Comparison of ENCODE assay signal across 27 mouse cellular contexts in the genomic region with DNA sequence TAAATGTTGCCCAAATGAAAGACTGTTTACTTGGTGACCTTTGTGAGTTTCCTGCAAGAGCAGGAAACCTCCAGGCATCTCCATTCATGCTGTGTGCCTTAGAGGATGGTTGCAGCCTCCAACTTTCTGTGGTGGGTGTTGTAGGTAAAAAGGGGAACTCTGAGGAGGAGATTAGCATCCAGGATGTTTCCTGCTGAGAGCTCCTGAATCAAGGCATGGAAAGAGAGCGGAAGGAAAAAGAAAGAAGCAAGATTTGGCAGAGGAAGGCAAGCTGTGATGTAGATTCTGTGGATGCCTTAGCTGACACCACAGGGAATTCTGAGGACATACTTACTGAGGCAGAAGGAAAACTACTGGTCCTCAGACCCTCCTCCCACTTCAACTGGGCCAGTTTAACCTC.
A peak's percentile ranks its signal among the peaks of the same experiment; 100 is the strongest.
DNase-seq lines count a peak whose midpoint lies in the region; ATAC-seq and TF ChIP-seq lines count a peak whose summit lies in the region.
"Had no signal": no experiment of that assay in that cellular context is flagged by ENCODE, and none has a peak within 500 bp of the region (broad histone marks: within the 10 kb centered on the region; RNA-seq: fewer than 3 reads in every experiment).

No protein-coding gene starts in this region.

- DNase-seq in frontal cortex, postnatal 25 days (ENCODE audit: low spot score in 2 of 2), result no peak
- peak; percentile 39 for DNase-seq in ES-E14 (ENCODE audit: low read depth, low spot score)
- peak; percentile 13 for DNase-seq in WW6 (ENCODE audit: low read depth, low spot score)
- peak; percentile 24 for DNase-seq in brain, adult 2 months (ENCODE audit: low read depth, low spot score)
- no peak for DNase-seq in gastrocnemius, postnatal 36 days
- DNase-seq in layer of hippocampus, postnatal 14 days (ENCODE audit: low spot score in 2 of 2), result no peak
- no peak for DNase-seq in cerebellum, adult 8-10 months
- DNase-seq: adrenal gland, adult 8-10 months; adrenal gland, postnatal 14 days; adrenal gland, postnatal 36 days; B cell, adult 2 months; cerebellum, adult 11 months; cerebellum, adult 18-20 months; cerebellum, adult 9-10 months; cerebellum, postnatal 10 days; cerebellum, postnatal 36 days; embryo, embryonic 11 days had no signal

- no peaks in the 10 kb centered on the region for H3K9me3 ChIP-seq in ES-E14 (ENCODE audit: control insufficient read depth, insufficient read depth, low read depth, low read length)
- H3K9me3 ChIP-seq: embryonic facial prominence, embryonic 13.5 days; embryonic facial prominence, embryonic 15.5 days; forebrain, embryonic 10.5 days; forebrain, embryonic 12.5 days had no signal

- no peaks in the 10 kb centered on the region for H3K36me3 ChIP-seq in ES-E14 (ENCODE audit: control insufficient read depth, insufficient read depth, low read length, poor library complexity, severe bottlenecking)
- H3K36me3 ChIP-seq: embryonic facial prominence, embryonic 13.5 days; embryonic facial prominence, embryonic 15.5 days; forebrain, embryonic 10.5 days; forebrain, embryonic 12.5 days had no signal

- in situ Hi-C loops in ES-E14 (cut with MboI; ENCODE audit: low sequenced_read_pairs in 2 of 2, unreplicated experiment in 2 of 2), result no loop called here

- peaks cover 0 to 5% of the 10 kb centered on the region in 2 experiments; a peak in 2 of 4 replicates for H3K4me1 ChIP-seq in ES-E14 (ENCODE audit: control insufficient read depth in 2 of 2, insufficient read depth in 2 of 2, low read length in 2 of 2, poor library complexity in 1 of 2)
- H3K4me1 ChIP-seq: embryonic facial prominence, embryonic 13.5 days; embryonic facial prominence, embryonic 15.5 days; forebrain, embryonic 10.5 days; forebrain, embryonic 12.5 days had no signal

- no peak overlapping the region for H3K4me3 ChIP-seq in ES-E14 (ENCODE audit: insufficient read depth in 1 of 2, low read depth in 1 of 2, low read length in 2 of 2, poor library complexity in 1 of 2, severe bottlenecking in 1 of 2)
- H3K4me3 ChIP-seq: embryonic facial prominence, embryonic 13.5 days; embryonic facial prominence, embryonic 15.5 days; erythroblast, embryonic 14.5 days; forebrain, embryonic 10.5 days; forebrain, embryonic 12.5 days had no signal

- intact Hi-C loops in gastrocnemius, postnatal 36 days (cut with DNase I), result no loop called here

- H3K9ac ChIP-seq in ES-E14 (ENCODE audit: insufficient read depth, low read depth, low read length, poor library complexity, severe bottlenecking), result no peak overlapping the region
- H3K9ac ChIP-seq: embryonic facial prominence, embryonic 13.5 days; embryonic facial prominence, embryonic 15.5 days; forebrain, embryonic 12.5 days had no signal

- H3K27ac ChIP-seq in ES-E14 (ENCODE audit: insufficient read depth, low read depth, low read length, poor library complexity, severe bottlenecking), result no peak overlapping the region; the same call in 1 of the 2 replicates
- H3K27ac ChIP-seq: embryonic facial prominence, embryonic 13.5 days; embryonic facial prominence, embryonic 15.5 days; forebrain, embryonic 10.5 days; forebrain, embryonic 12.5 days had no signal

- ATAC-seq in frontal cortex, adult (ENCODE audit: low TSS enrichment), result peak; percentile 47
- ATAC-seq: activated CD4-positive, CD25-positive, alpha-beta regulatory T cell, adult 4 months; CD4-positive, CD25-positive, alpha-beta regulatory T cell, adult 4 months; forebrain, embryonic 14.5 days; forebrain, embryonic 16.5 days had no signal

TF ChIP-seq in ES-E14, 5 proteins besides CTCF, POLR2A, EP300 and RAD21:
- TF ChIP-seq HCFC1 (IDR thresholded peaks at IDR 0.05; ENCODE audit: borderline replicate concordance, insufficient read depth, low read length), result no peak
- TF ChIP-seq ZNF384 (IDR thresholded peaks at IDR 0.05; ENCODE audit: low read depth, low read length), result no peak
- TF ChIP-seq CHD2 (IDR thresholded peaks at IDR 0.05; ENCODE audit: low read depth, low read length), result no peak
- no peak for TF ChIP-seq ZC3H11A (IDR thresholded peaks at IDR 0.05; ENCODE audit: borderline replicate concordance, low read depth, low read length)
- no peak for TF ChIP-seq MAFK (IDR thresholded peaks at IDR 0.05; ENCODE audit: insufficient read depth, low read depth, low read length)

Comparison
In these comparisons a context has a peak if more than half of its experiments do, and no peak if none do; other contexts are left out.
1. DNase-seq: peak in ES-E14 (single experiment), WW6 (single experiment) and brain, adult 2 months (single experiment); none in frontal cortex, postnatal 25 days (0 of 2), gastrocnemius, postnatal 36 days (0 of 2), layer of hippocampus, postnatal 14 days (0 of 2) and cerebellum, adult 8-10 months (single experiment).